Mouse (Mus musculus): ENCODE data around the gene Abca7. TPM values are rescaled to one million over a fixed set of nuclear protein-coding genes. Genes with fewer than 3 reads are reported as not detected.
"Not testable (repeated sequence)": the region's sequence is repeated elsewhere in the genome, so short reads cannot be mapped to it uniquely, and the experiment has no call there.

The Abca7 gene
- polyA plus RNA-seq, 1 experiment from 2014 or later, result 3.9 TPM

GRCm38 (mm10) chr10:80045364-80045763 lies 49.1 kb downstream of the Abca7 start:
- not testable (repeated sequence) for H3K27me3 ChIP-seq (ENCODE audit: control insufficient read depth, insufficient read depth, low read length); H3K9ac ChIP-seq (ENCODE audit: low read length); H3K36me3 ChIP-seq (ENCODE audit: control insufficient read depth, insufficient read depth, low read length); H3K4me2 ChIP-seq (ENCODE audit: low read depth, low read length, severe bottlenecking); DNase-seq (ENCODE audit: low spot score); H3K4me3 ChIP-seq (ENCODE audit: low read depth, low read length); H3K27ac ChIP-seq (ENCODE audit: low read depth, low read length); ATAC-seq (replicated peaks; ENCODE audit: low FRiP score); H3K9me3 ChIP-seq (ENCODE audit: control insufficient read depth, low read length)
- WGBS, result 82% methylated on average over 2 of the region's 4 CpGs
- peaks cover 10% of the 10 kb centered on the region; the same call in 1 of the 2 replicates for H3K4me1 ChIP-seq (replicated peaks; ENCODE audit: control insufficient read depth, insufficient read depth, low read length)

DNA sequence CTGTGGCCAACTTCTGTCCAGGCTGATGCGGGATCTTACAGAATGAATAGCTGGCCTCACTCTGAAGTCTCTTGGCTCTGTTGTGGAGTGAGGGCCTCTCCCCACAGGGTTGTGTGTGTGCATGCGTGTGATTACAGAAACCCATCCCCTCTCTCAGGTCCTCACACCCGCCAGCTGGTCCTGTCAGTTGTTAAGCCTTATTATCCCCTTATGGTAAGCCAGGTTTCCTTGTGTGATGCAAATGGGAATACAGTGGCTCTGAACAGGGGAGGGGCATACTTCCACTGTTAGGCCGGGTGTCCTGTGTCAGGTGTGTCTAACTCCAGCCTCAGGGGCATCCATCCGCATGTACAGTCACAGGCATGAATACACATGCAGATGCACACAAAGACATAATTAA lies 49.5 kb downstream of the Abca7 start:
- ATAC-seq (replicated peaks; ENCODE audit: low FRiP score) (no peak), DNase-seq (ENCODE audit: low spot score) (no peak)
- Histone ChIP-seq H3K4me3 (ENCODE audit: low read depth, low read length) (no peak overlapping the region), H3K27ac (ENCODE audit: low read depth, low read length) (no peak overlapping the region), H3K27me3 (ENCODE audit: control insufficient read depth, insufficient read depth, low read length) (no peaks in the 10 kb centered on the region), H3K9ac (ENCODE audit: low read length) (no peak overlapping the region), H3K4me1 (replicated peaks; ENCODE audit: control insufficient read depth, insufficient read depth, low read length) (peaks cover 10% of the 10 kb centered on the region; the same call in 1 of the 2 replicates), H3K4me2 (ENCODE audit: low read depth, low read length, severe bottlenecking) (no peak overlapping the region), H3K36me3 (ENCODE audit: control insufficient read depth, insufficient read depth, low read length) (no peaks in the 10 kb centered on the region), H3K9me3 (ENCODE audit: control insufficient read depth, low read length) (no peaks in the 10 kb centered on the region)
- WGBS, result 82% methylated on average over 5 of the region's 5 CpGs

GRCm38 (mm10) chr10:80047041-80047565 lies 50.8 kb downstream of the Abca7 start, which contains the start of gene Gpx4:
Gene Gpx4 (plus strand): TSS chr10:80047166.
- no peak for DNase-seq (ENCODE audit: low spot score)
- peak within 1 kb of the TSS; percentile 5; the same call in 1 of the 2 replicates for H3K27ac ChIP-seq (ENCODE audit: low read depth, low read length)
- H3K27me3 ChIP-seq (ENCODE audit: control insufficient read depth, insufficient read depth, low read length), result no peaks in the 10 kb centered on the region
- no peak within 1 kb of the TSS for H3K4me2 ChIP-seq (ENCODE audit: low read depth, low read length, severe bottlenecking)
- no peaks in the 10 kb centered on the region for H3K9me3 ChIP-seq (ENCODE audit: control insufficient read depth, low read length)
- H3K4me1 ChIP-seq (replicated peaks; ENCODE audit: control insufficient read depth, insufficient read depth, low read length), result peaks cover 13% of the 10 kb centered on the region
- no peak for ATAC-seq (replicated peaks; ENCODE audit: low FRiP score)
- 0 out of 2 replicates have a peak within 1 kb of the TSS, but pooled peaks have one; percentile 20 for H3K9ac ChIP-seq (ENCODE audit: low read length)
- H3K36me3 ChIP-seq (ENCODE audit: control insufficient read depth, insufficient read depth, low read length), result no peaks in the 10 kb centered on the region
- no peak within 1 kb of the TSS for H3K4me3 ChIP-seq (ENCODE audit: low read depth, low read length)
- WGBS, result 46% methylated on average over 9 of the region's 9 CpGs

DNA sequence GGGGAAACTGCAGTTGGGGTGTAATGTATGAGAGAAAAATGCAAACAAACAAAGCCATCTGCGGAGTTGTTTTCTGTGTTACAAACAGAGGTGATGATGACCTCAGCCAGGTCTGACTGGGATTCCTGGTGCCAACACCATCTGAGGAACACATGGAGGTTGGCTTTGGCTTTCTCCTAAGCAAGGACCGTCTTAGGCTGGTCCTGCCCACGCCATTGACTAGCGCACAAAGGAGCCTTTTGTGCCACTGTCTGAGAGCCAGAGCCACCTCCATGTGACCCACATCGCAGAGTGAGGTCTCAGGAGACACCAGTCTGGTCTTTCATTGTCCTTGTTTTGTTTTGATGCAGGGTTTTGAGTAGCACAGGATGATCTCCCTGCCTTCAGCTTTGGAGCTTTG lies 52.1 kb downstream of the Abca7 start:
- ATAC-seq (replicated peaks; ENCODE audit: low FRiP score), result 0 out of 2 replicates have a peak, but pooled peaks have one; percentile 25
- Histone ChIP-seq H3K27ac (ENCODE audit: low read depth, low read length) (peak overlapping the region; percentile 5; the same call in 1 of the 2 replicates), H3K4me3 (ENCODE audit: low read depth, low read length) (no peak overlapping the region), H3K9me3 (ENCODE audit: control insufficient read depth, low read length) (no peaks in the 10 kb centered on the region), H3K36me3 (ENCODE audit: control insufficient read depth, insufficient read depth, low read length) (no peaks in the 10 kb centered on the region), H3K9ac (ENCODE audit: low read length) (no peak overlapping the region), H3K4me2 (ENCODE audit: low read depth, low read length, severe bottlenecking) (no peak overlapping the region), H3K27me3 (ENCODE audit: control insufficient read depth, insufficient read depth, low read length) (no peaks in the 10 kb centered on the region), H3K4me1 (replicated peaks; ENCODE audit: control insufficient read depth, insufficient read depth, low read length) (peaks cover 13% of the 10 kb centered on the region)
- WGBS, result 12% methylated on average over 5 of the region's 5 CpGs
- no peak for DNase-seq (ENCODE audit: low spot score)

- no peak for ATAC-seq (replicated peaks; ENCODE audit: low FRiP score)
- Histone ChIP-seq H3K9me3 (ENCODE audit: control insufficient read depth, low read length) (no peaks in the 10 kb centered on the region), H3K27ac (ENCODE audit: low read depth, low read length) (peak overlapping the region; percentile 5; the same call in 1 of the 2 replicates), H3K9ac (ENCODE audit: low read length) (no peak overlapping the region), H3K4me1 (replicated peaks; ENCODE audit: control insufficient read depth, insufficient read depth, low read length) (peaks cover 13% of the 10 kb centered on the region), H3K36me3 (ENCODE audit: control insufficient read depth, insufficient read depth, low read length) (no peaks in the 10 kb centered on the region), H3K4me2 (ENCODE audit: low read depth, low read length, severe bottlenecking) (no peak overlapping the region), H3K27me3 (ENCODE audit: control insufficient read depth, insufficient read depth, low read length) (no peaks in the 10 kb centered on the region), H3K4me3 (ENCODE audit: low read depth, low read length) (no peak overlapping the region)
- 58% methylated on average over 3 of the region's 3 CpGs for whole genome bisulfite sequencing
- DNase-seq (ENCODE audit: low spot score), result no peak
Measured at GRCm38 (mm10) chr10:80048834-80049233, 52.5 kb downstream of the Abca7 start.

- H3K9ac ChIP-seq (ENCODE audit: low read length), result no peak overlapping the region; the same call in 1 of the 2 replicates
- no peak for DNase-seq (ENCODE audit: low spot score)
Measured at GRCm38 (mm10) chr10:80050244-80050643, 54.0 kb downstream of the Abca7 start.

GRCm38 (mm10) chr10:80050885-80051617 lies 54.8 kb downstream of the Abca7 start:
- Histone ChIP-seq H3K27ac (ENCODE audit: low read depth, low read length) (no peak overlapping the region), H3K27me3 (ENCODE audit: control insufficient read depth, insufficient read depth, low read length) (no peaks in the 10 kb centered on the region), H3K36me3 (ENCODE audit: control insufficient read depth, insufficient read depth, low read length) (no peaks in the 10 kb centered on the region), H3K9me3 (ENCODE audit: control insufficient read depth, low read length) (no peaks in the 10 kb centered on the region), H3K9ac (ENCODE audit: low read length) (peak overlapping the region; percentile 30; the same call in 1 of the 2 replicates), H3K4me3 (ENCODE audit: low read depth, low read length) (no peak overlapping the region), H3K4me2 (ENCODE audit: low read depth, low read length, severe bottlenecking) (no peak overlapping the region), H3K4me1 (replicated peaks; ENCODE audit: control insufficient read depth, insufficient read depth, low read length) (peaks cover 20% of the 10 kb centered on the region)
- 8% methylated on average over 15 of the region's 15 CpGs for WGBS
- ATAC-seq (replicated peaks; ENCODE audit: low FRiP score), result no peak
- no peak for DNase-seq (ENCODE audit: low spot score)

More at GRCm38 (mm10) chr10:80050244-80050643, 54.0 kb downstream of the Abca7 start:
- Histone ChIP-seq H3K4me1 (replicated peaks; ENCODE audit: control insufficient read depth, insufficient read depth, low read length) (peaks cover 17% of the 10 kb centered on the region), H3K4me3 (ENCODE audit: low read depth, low read length) (no peak overlapping the region), H3K27me3 (ENCODE audit: control insufficient read depth, insufficient read depth, low read length) (no peaks in the 10 kb centered on the region), H3K9me3 (ENCODE audit: control insufficient read depth, low read length) (no peaks in the 10 kb centered on the region), H3K27ac (ENCODE audit: low read depth, low read length) (no peak overlapping the region), H3K36me3 (ENCODE audit: control insufficient read depth, insufficient read depth, low read length) (no peaks in the 10 kb centered on the region), H3K4me2 (ENCODE audit: low read depth, low read length, severe bottlenecking) (no peak overlapping the region)
- 13% methylated on average over 6 of the region's 6 CpGs for WGBS
- ATAC-seq (replicated peaks; ENCODE audit: low FRiP score), result no peak

GRCm38 (mm10) chr10:80051618-80052373 lies 55.5 kb downstream of the Abca7 start:
- DNase-seq (ENCODE audit: low spot score) (no peak), ATAC-seq (replicated peaks; ENCODE audit: low FRiP score) (no peak)
- WGBS, result 26% methylated on average over 14 of the region's 14 CpGs
- H3K4me1 ChIP-seq (replicated peaks; ENCODE audit: control insufficient read depth, insufficient read depth, low read length), result peaks cover 20% of the 10 kb centered on the region
- no peak overlapping the region for H3K4me3 ChIP-seq (ENCODE audit: low read depth, low read length)
- no peaks in the 10 kb centered on the region; the same call in 1 of the 2 replicates for H3K36me3 ChIP-seq (ENCODE audit: control insufficient read depth, insufficient read depth, low read length)
- H3K27me3 ChIP-seq (ENCODE audit: control insufficient read depth, insufficient read depth, low read length), result no peaks in the 10 kb centered on the region
- H3K9me3 ChIP-seq (ENCODE audit: control insufficient read depth, low read length), result no peaks in the 10 kb centered on the region
- no peak overlapping the region for H3K9ac ChIP-seq (ENCODE audit: low read length)
- H3K4me2 ChIP-seq (ENCODE audit: low read depth, low read length, severe bottlenecking), result no peak overlapping the region
- no peak overlapping the region for H3K27ac ChIP-seq (ENCODE audit: low read depth, low read length)
